Mouse (Mus musculus) regulatory T cell (primary cell): ENCODE measurements around the gene Psg20.
"Not testable (repeated sequence)": the region's sequence is repeated elsewhere in the genome, so short reads cannot be mapped to it uniquely, and the experiment has no call there.

ENCODE experiments used
- in situ Hi-C: fragments of 300-600 bp; cut with MboI, MseI; formaldehyde crosslinking; loops from one replicate; pipeline ENCODE4 v1.15.1; 2025; ENCODE audit warnings: high pct_unique_total_duplicates

Gene Psg20

DNA sequence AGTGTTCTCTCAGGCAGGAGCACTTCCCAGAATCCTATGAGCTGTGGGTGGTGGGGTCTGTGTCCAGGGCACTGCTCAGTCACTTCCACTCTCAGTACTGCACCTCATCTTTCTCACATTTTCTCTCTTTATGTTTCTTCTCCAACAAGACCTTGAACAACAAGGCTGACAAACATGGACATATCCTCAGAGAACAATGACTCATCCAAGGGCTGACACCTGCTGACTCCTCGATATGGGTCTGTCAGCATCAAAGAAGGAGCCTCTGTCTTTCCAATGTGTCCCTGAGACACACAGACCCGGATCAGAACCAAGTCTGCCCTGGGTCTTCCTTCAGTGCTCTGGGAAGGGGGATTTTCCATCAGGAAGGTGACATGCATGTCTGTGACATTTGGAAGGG is at the start of gene Psg20:
Psg20 (minus strand) TSS at position 101 of the 400 bp plus-strand sequence.
- in situ Hi-C loops = loop anchor here (25.0 kb wide), 1 partner anchor 474 kb away; no protein-coding TSS in a partner anchor

DNA sequence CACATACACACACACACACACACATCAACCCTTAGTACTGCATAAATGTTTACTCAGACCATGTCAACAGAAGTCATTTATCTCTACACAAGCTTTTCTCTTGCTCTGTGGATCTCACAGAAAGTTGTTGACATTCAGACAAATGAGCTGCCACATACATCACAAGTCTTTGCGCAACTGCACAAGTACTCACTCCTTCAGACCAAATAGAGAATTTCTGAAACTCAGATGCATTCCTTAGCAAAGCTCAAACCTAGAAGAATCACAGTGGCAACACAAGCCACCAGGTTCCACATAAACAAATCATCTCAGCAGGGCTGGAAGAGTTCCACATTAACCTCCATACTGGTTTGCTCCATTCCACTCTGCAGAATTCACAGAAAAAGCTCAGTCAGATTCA is 48.5 kb upstream of the Psg20 start:
- in situ Hi-C loops = no loop called here

DNA sequence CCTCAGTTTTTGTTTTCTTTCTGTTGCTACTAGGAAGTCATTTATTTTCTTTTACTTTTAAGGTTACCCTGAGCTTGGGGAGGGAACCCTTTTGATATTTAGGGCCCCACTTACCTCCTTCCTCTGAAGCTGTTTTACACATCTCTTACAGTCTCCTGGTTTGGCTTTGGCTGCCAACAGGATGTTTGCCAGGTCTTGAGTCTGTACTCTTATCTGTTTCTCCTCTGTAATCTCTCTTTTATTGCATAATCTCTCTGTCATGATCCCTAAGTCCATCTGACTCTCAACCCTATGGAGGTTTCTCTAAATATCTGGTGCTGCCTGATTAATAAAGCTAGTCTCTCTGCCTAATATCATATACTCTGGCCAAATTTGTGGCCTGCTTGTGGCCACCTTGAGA is 47.1 kb upstream of the Psg20 start:
- in situ Hi-C loops = no loop called here

DNA sequence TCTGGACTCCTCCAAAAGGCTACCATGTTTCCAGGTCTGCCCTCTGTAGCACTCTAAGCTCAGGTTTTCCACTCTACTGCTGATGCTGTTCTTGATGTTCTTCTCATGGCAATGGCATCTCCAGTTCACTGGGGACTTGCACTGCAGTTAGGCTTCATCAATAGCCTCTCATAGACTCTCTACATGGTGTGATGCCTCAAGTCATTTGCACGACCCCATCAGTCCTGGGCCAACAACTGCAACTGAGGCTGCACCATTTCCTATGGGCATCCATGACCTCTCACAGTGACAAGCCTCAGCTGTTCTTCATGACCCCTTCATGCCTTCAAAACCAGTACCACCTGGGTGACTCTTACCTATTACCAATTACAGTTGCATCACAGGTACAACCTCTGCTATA is 42.4 kb upstream of the Psg20 start:
- in situ Hi-C loops = no loop called here

DNA sequence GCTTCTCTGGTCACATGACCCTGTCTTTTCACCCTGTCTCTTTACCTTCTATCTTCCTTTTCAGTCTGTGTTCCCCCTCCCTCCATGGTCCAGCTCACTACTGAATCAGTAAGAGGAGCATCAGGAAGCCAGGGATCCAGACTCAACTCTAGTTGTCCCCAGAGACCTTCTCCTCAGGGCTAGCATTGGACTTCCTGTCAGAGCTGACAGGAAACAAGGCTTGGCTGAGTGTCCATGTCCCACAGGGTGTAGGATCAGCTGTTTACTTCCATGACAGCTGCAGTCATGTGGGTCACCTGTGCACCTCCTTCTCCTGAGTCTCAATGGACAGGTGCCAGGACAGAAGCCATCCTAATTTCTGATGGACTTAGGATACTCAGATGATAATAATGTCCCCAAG is 39.9 kb upstream of the Psg20 start:
- in situ Hi-C loops = not testable (repeated sequence)

DNA sequence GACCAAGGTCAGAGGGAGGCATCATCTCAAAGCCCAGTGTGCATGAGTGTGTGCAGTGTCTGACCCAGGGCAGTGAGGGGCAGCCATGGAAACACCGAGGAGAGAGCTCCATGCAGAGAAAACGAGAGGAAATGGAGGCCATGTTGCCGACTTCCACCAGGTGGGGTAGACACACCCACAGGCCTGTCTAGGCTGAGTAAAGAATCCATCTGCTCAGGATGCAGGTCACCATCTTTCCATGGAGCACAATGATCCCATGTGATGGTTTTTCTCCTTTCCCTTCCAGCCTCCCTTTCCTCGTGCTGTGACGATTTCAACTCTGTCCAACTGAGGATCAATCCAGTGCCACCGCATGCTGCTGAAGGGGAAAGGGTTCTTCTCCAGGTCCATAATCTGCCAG is 38.0 kb upstream of the Psg20 start:
- in situ Hi-C loops = no loop called here

DNA sequence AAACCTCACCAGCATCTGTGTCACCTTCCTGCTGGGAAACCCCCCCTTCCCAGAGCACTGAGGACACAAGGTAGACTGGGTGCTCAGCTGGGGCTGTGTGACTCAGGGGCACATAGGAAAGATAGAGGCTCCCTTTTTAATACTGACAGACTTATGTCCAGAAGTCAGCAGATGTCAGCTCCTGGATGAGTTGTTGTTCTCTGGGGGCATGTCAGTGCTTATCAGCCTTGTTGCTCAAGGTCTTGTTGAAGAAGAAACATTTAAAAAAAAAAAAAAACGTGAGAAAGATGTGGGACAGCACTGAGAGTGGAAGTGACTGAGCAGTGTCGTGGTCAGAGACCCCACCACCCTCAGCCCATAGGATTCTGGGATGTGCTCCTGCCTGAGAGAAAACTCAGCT is 31.8 kb upstream of the Psg20 start, which contains the start of gene Psg22:
Psg22 (plus strand) TSS at position 301 of the 400 bp plus-strand sequence.
- in situ Hi-C loops = no loop called here

DNA sequence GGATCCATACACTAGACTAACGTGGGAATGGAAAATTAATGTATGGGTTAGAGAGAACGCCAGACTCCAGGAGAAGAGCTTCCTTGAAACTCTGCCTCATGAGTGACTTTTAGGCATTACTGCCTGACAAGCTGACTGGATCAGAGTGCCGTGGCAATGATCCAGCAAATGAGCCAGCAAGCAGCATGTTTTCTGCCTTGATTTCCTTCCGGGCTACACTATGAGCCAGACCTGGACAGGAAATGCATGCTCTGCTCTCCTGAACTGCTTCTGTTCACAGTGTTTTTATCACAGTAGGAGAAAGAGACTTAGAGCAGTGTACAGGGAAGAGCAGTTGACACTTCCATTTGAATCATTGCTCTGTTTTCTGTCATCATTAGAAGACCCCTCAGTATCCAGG is 29.6 kb upstream of the Psg20 start:
- in situ Hi-C loops = no loop called here

DNA sequence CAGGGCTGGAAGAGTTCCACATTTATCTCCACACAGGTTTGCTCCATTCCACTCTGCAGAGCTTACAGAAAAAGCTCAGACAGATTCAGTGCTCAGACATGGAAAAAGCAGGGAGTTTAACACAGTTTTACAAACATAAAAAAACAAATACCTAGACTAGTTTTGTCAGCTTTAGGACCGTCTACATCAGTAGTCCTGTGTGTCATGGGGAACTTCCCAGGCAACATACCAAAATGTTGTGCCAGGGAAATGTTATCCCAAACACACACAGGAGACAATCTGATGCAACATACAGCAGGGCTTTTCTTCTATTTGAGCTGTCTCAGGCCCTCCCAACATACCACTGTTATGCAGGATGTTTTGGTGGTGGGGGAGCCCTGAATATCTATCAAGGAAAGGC is 24.9 kb upstream of the Psg20 start:
- in situ Hi-C loops = no loop called here

DNA sequence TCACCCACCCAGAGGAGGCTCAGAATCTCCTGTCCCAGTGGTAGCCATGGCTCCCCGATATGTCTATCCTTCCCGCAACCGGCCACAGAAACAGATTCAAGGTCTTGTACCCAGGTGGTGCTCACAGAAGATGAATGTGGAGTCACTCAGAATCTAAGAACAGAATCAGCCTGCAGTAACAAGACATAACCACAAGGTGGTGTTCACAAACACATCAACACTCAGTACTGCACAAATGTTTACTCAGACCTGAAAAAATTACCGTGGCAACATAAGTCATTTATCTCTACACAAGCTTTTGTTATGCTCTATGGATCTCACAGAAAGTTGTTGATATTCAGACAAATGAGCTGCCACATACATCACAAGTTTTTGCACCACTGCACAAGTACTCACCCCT is 24.3 kb upstream of the Psg20 start:
- in situ Hi-C loops = not testable (repeated sequence)

DNA sequence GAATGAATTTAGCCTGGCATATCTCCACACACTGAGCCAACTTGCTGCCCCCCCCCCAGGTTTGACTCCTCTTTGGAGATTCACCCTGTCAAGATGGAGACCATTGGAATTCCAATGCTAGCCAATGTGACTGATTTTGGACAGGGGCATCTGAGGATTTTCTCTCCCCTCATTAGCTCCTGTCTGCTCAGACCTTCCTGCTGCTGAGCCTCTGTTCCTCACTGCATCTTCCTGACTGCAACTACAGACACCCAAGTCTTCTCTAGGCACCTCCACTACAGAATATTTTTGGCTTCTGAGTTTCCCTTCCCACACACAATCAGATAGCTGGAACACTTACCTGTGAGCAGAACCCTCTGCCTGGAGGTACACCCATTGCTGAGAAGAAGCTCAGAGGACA is 399 bp downstream of the Psg20 start:
- in situ Hi-C loops = loop anchor here (25.0 kb wide), 1 partner anchor 473 kb away; no protein-coding TSS in a partner anchor

DNA sequence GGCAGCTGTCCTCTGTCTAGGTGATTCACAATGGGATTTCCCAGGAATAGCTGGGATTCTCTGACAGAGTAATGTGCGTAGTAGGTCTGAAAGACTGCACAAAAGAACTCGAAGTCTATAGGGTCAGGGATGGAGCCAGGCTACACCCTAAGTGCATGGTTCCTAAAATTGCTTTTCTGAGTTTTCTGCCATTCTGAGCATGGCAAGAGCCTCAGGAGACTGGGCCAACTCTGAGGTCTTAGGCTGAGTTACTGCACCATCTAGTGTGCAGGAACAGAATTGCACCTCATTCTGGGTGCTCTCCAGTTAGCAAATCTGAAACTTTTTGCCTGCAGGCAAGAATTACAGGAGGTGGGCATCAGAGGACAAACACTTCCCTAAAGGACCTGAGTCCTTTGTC is 6.2 kb downstream of the Psg20 start:
- in situ Hi-C loops = loop anchor here (25.0 kb wide), 1 partner anchor 467 kb away; no protein-coding TSS in a partner anchor

DNA sequence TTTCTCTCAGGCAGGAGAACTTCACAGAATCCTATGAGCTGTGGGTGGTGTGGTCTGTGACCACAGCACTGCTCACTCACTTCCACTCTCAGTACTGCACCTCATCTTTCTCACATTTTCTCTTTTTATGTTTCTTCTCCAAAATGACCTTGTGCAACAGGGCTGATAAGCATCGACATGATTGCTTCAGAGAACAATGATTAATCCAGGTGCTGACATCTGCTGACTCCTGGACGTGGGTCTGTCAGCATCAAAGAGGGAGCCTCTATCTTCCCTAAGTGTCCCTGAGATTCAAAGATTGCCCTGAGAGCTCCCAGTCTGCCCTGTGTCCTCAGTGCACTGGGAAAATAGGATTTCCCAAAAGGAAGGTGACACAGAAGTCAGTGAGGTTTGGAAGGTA is 29.4 kb downstream of the Psg20 start, which contains the start of gene Psg21:
Psg21 (minus strand) TSS at position 101 of the 400 bp plus-strand sequence.
- in situ Hi-C loops = not testable (repeated sequence)

DNA sequence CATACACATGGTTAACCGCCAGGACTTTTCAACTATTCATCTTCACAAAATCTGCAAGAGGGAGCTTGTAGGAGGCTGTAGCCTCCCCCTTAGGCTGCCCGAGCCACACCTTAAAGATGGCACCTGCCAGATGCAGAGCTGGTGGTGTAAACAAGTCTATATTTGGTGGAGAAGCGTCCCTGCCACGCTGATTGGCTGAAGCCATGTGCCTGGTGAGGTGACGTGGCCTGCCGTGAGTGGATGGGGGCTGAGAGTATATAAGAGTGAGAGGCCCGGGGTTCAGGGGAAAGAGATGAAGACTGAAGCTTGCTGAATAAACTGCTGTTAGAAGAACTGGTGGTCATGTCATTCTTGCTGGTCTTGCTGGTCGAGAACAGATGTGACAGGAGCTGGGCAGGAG is 59.1 kb downstream of the Psg20 start:
- in situ Hi-C loops = not testable (repeated sequence)
